Mouse (Mus musculus) forebrain, embryonic 12.5 days (tissue): ENCODE results near the gene Cnst. TPM values are rescaled to one million over a fixed set of nuclear protein-coding genes. Genes with fewer than 3 reads are reported as not detected.
A peak's percentile ranks its signal among the peaks of the same experiment; 100 is the strongest.

ENCODE experiments used
- ATAC-seq: fragments of 200-750 bp; cut with Nextera tagmentation; 2 replicates; pipeline ENCODE4 v1.8.0; 2017; ENCODE audit warnings: moderate TSS enrichment; ENCODE audit not compliant: low FRiP score
- H3K27ac ChIP-seq: fragments of 300-500 bp; sonication (generic); 2 replicates; pipeline ENCODE4 v1.5.1; 2016; ENCODE audit warnings: mild to moderate bottlenecking
- H3K27me3 ChIP-seq: fragments of 300-500 bp; sonication (generic); 2 replicates; pipeline ENCODE4 v1.6.1; 2016; ENCODE audit warnings: mild to moderate bottlenecking
- H3K36me3 ChIP-seq: fragments of 300-500 bp; sonication (generic); replicated peaks from 2 replicates; pipeline ENCODE4 v1.6.1; 2016; ENCODE audit warnings: mild to moderate bottlenecking
- H3K4me1 ChIP-seq: fragments of 300-500 bp; sonication (generic); 2 replicates; pipeline ENCODE4 v1.6.1; 2016
- H3K4me2 ChIP-seq: fragments of 300-500 bp; sonication (generic); 2 replicates; pipeline ENCODE4 v1.6.1; 2016; ENCODE audit warnings: mild to moderate bottlenecking, moderate library complexity
- H3K4me3 ChIP-seq: fragments of 300-500 bp; sonication (generic); replicated peaks from 2 replicates; pipeline ENCODE4 v1.5.1; 2016; ENCODE audit warnings: mild to moderate bottlenecking
- H3K9ac ChIP-seq: fragments of 300-500 bp; sonication (generic); 2 replicates; pipeline ENCODE4 v1.6.1; 2016; ENCODE audit warnings: mild to moderate bottlenecking
- H3K9me3 ChIP-seq: fragments of 300-500 bp; sonication (generic); 2 replicates; pipeline ENCODE4 v1.6.1; 2016
- WGBS: fragments of 180-500 bp; shearing (Covaris S2); methylation state at CpG from one replicate; pipeline ENCODE4 v1.1.7; 2016; 5-methylcytosine and 5-hydroxymethylcytosine counted together
- polyA plus RNA-seq: library from polyadenylated mRNA; unstranded; fragments of >200 nt; fragmentation: Nextera tagmentation; extraction: Ambion mirVana; gene quantifications from 2 replicates; pipeline ENCODE4 v1.2.1, GENCODE M21; 2016

The Cnst gene
- polyA plus RNA-seq, 1 experiment from 2014 or later: 26.9 TPM

DNA sequence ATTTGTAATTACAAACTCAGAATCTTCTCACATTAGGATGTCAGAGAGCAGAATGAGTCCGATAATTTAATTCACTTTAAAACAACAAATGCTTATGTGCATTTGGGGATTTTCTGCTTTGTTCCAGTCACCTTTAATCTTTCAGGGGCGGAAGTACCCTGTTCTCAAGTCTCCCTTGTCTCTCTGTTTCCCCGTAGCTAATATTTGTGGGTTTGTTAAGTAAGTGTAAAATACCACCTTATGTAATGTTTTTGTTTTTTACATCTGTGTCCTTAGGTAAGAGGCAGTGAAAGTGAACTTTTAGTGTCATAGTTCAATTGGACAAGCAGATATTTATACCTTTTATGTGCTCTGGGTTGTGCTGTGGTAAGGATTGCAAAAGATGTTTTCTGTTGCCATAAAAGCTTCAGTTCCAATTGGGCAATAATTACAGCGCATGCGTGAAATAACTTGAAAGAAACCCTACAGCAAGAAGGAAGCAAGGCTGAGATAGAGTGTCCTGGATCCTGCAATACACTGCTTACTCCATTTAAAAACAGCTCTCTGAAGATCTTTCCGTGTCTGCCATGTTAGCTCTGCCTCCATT lies 14.8 kb downstream of the Cnst start:
- H3K27me3 ChIP-seq: no peaks in the 10 kb centered on the region
- no peaks in the 10 kb centered on the region for H3K9me3 ChIP-seq
- peaks cover 7% of the 10 kb centered on the region; the same call in 1 of the 2 replicates for H3K4me1 ChIP-seq
- 90% methylated on average over 6 of the region's 6 CpGs for WGBS
- no peak overlapping the region for H3K9ac ChIP-seq
- no peaks in the 10 kb centered on the region for H3K36me3 ChIP-seq
- no peak overlapping the region for H3K4me3 ChIP-seq
- no peak overlapping the region for H3K4me2 ChIP-seq
- H3K27ac ChIP-seq: no peak overlapping the region
- ATAC-seq: no peak

GRCm38 (mm10) chr1:179563211-179563610 lies 17.0 kb downstream of the Cnst start:
- ATAC-seq: no peak
- H3K9me3 ChIP-seq: no peaks in the 10 kb centered on the region
- H3K9ac ChIP-seq: no peak overlapping the region
- H3K27ac ChIP-seq: no peak overlapping the region
- no peak overlapping the region for H3K4me3 ChIP-seq
- WGBS: 88% methylated on average over 4 of the region's 4 CpGs
- no peak overlapping the region for H3K4me2 ChIP-seq
- no peaks in the 10 kb centered on the region for H3K36me3 ChIP-seq
- H3K27me3 ChIP-seq: no peaks in the 10 kb centered on the region
- peaks cover 17% of the 10 kb centered on the region; the same call in 1 of the 2 replicates for H3K4me1 ChIP-seq

- no peak for ATAC-seq
- H3K27ac ChIP-seq: no peak overlapping the region
- H3K4me3 ChIP-seq: no peak overlapping the region
- H3K27me3 ChIP-seq: no peaks in the 10 kb centered on the region
- no peaks in the 10 kb centered on the region for H3K36me3 ChIP-seq
- 90% methylated on average over 5 of the region's 5 CpGs for WGBS
- no peaks in the 10 kb centered on the region for H3K9me3 ChIP-seq
- H3K4me1 ChIP-seq: peaks cover 17% of the 10 kb centered on the region; the same call in 1 of the 2 replicates
- H3K9ac ChIP-seq: no peak overlapping the region
- no peak overlapping the region for H3K4me2 ChIP-seq
Measured at GRCm38 (mm10) chr1:179563926-179564325, 17.8 kb downstream of the Cnst start.

- Histone ChIP-seq H3K9me3 (no peaks in the 10 kb centered on the region), H3K4me1 (peaks cover 21% of the 10 kb centered on the region), H3K27ac (peak overlapping the region; percentile 56; the same call in 1 of the 2 replicates), H3K36me3 (no peaks in the 10 kb centered on the region), H3K4me3 (no peak overlapping the region), H3K9ac (no peak overlapping the region), H3K4me2 (no peak overlapping the region), H3K27me3 (no peaks in the 10 kb centered on the region)
- 66% methylated on average over 7 of the region's 7 CpGs for WGBS
- no peak for ATAC-seq
Measured at GRCm38 (mm10) chr1:179567558-179567957, 21.4 kb downstream of the Cnst start.

GRCm38 (mm10) chr1:179568690-179569398 lies 22.7 kb downstream of the Cnst start:
- Histone ChIP-seq H3K4me1 (peaks cover 14% of the 10 kb centered on the region), H3K4me2 (no peak overlapping the region), H3K27ac (no peak overlapping the region), H3K9ac (no peak overlapping the region), H3K36me3 (no peaks in the 10 kb centered on the region), H3K9me3 (no peaks in the 10 kb centered on the region), H3K27me3 (no peaks in the 10 kb centered on the region), H3K4me3 (no peak overlapping the region)
- WGBS: 89% methylated on average over 4 of the region's 4 CpGs
- ATAC-seq: no peak

GRCm38 (mm10) chr1:179570482-179570881 lies 24.3 kb downstream of the Cnst start:
- H3K9ac ChIP-seq: no peak overlapping the region
- H3K4me1 ChIP-seq: peaks cover 14% of the 10 kb centered on the region
- H3K9me3 ChIP-seq: no peaks in the 10 kb centered on the region
- H3K4me2 ChIP-seq: no peak overlapping the region
- H3K27ac ChIP-seq: no peak overlapping the region
- ATAC-seq: no peak
- H3K4me3 ChIP-seq: no peak overlapping the region
- no peaks in the 10 kb centered on the region for H3K27me3 ChIP-seq
- no peaks in the 10 kb centered on the region for H3K36me3 ChIP-seq
- 96% methylated on average over 1 of the region's 1 CpGs for WGBS

GRCm38 (mm10) chr1:179571686-179572085 lies 25.5 kb downstream of the Cnst start:
- H3K4me1 ChIP-seq: peaks cover 14% of the 10 kb centered on the region
- no peaks in the 10 kb centered on the region for H3K27me3 ChIP-seq
- no peak overlapping the region for H3K4me2 ChIP-seq
- no peak for ATAC-seq
- H3K36me3 ChIP-seq: no peaks in the 10 kb centered on the region
- H3K27ac ChIP-seq: no peak overlapping the region
- H3K4me3 ChIP-seq: no peak overlapping the region
- H3K9ac ChIP-seq: no peak overlapping the region
- no peaks in the 10 kb centered on the region for H3K9me3 ChIP-seq
- WGBS: 84% methylated on average over 4 of the region's 4 CpGs

GRCm38 (mm10) chr1:179573650-179574206 lies 27.6 kb downstream of the Cnst start:
- H3K36me3 ChIP-seq: no peaks in the 10 kb centered on the region
- no peak overlapping the region for H3K27ac ChIP-seq
- H3K4me2 ChIP-seq: no peak overlapping the region
- ATAC-seq: no peak
- H3K4me3 ChIP-seq: no peak overlapping the region
- H3K9me3 ChIP-seq: no peaks in the 10 kb centered on the region
- 86% methylated on average over 6 of the region's 6 CpGs for WGBS
- H3K4me1 ChIP-seq: peaks cover 5% of the 10 kb centered on the region; the same call in 1 of the 2 replicates
- H3K27me3 ChIP-seq: no peaks in the 10 kb centered on the region
- no peak overlapping the region for H3K9ac ChIP-seq

DNA sequence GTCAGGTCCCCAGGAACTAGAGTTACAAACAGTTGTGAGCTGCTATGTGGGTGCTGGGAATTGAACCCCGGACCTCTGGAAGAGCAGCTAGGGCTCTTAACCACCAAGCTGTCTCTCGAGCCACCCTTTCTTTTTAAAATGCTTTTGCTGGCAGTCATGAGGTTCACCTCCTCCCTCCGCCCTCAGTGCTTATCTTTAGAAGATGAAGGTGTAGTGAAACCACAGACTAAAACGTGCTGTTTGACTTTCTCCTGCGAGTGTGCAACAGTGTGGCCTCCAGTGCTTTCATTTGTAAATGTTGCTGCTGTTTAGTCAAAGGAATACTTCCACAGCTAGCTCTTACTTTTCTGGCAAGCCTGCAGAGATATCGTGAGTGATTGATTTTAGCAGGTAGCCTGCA lies 32.5 kb downstream of the Cnst start:
- ATAC-seq: no peak
- no peak overlapping the region for H3K9ac ChIP-seq
- no peak overlapping the region for H3K4me2 ChIP-seq
- H3K27ac ChIP-seq: no peak overlapping the region
- 86% methylated on average over 6 of the region's 6 CpGs for WGBS
- H3K4me3 ChIP-seq: no peak overlapping the region
- H3K9me3 ChIP-seq: no peaks in the 10 kb centered on the region
- H3K4me1 ChIP-seq: no peaks in the 10 kb centered on the region
- no peaks in the 10 kb centered on the region for H3K27me3 ChIP-seq
- H3K36me3 ChIP-seq: peaks cover 11% of the 10 kb centered on the region; the same call in 1 of the 2 replicates

- 85% methylated on average over 8 of the region's 8 CpGs for WGBS
- H3K4me3 ChIP-seq: no peak overlapping the region
Measured at GRCm38 (mm10) chr1:179580200-179580599, 34.0 kb downstream of the Cnst start.

GRCm38 (mm10) chr1:179581422-179581821 lies 35.3 kb downstream of the Cnst start:
- 88% methylated on average over 10 of the region's 10 CpGs for WGBS
- Histone ChIP-seq H3K4me1 (peaks cover 1% of the 10 kb centered on the region), H3K4me2 (no peak overlapping the region), H3K27ac (no peak overlapping the region), H3K9me3 (no peaks in the 10 kb centered on the region), H3K27me3 (no peaks in the 10 kb centered on the region), H3K9ac (no peak overlapping the region), H3K36me3 (peaks cover 11% of the 10 kb centered on the region; the same call in 1 of the 2 replicates), H3K4me3 (no peak overlapping the region)
- no peak for ATAC-seq

More at GRCm38 (mm10) chr1:179580200-179580599, 34.0 kb downstream of the Cnst start:
- H3K9me3 ChIP-seq: no peaks in the 10 kb centered on the region
- no peak overlapping the region for H3K9ac ChIP-seq
- H3K36me3 ChIP-seq: peaks cover 11% of the 10 kb centered on the region; the same call in 1 of the 2 replicates
- no peak overlapping the region for H3K27ac ChIP-seq
- H3K4me1 ChIP-seq: no peaks in the 10 kb centered on the region
- H3K27me3 ChIP-seq: no peaks in the 10 kb centered on the region
- ATAC-seq: no peak
- no peak overlapping the region for H3K4me2 ChIP-seq

DNA sequence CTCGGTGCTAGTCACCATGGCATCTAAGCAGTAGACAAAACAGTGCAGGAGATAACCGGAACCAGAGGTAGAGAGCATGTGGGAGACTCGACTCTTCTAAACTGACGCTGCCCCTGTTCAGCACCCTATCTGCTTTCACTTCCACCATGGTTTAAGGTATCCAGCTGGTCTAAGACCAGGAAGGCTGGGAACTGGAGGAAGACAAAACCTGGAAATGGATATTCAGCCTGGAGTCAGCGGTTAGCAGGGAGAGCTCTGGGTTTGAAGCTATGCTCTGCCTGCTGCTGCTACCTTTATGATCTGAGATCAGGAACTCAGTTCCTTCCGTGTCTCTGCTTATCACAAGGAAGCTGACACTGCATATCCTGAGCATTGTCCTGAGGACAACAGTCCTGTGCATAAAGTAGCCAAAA lies 35.9 kb downstream of the Cnst start:
- 75% methylated on average over 6 of the region's 6 CpGs for WGBS
- no peak for ATAC-seq
- Histone ChIP-seq H3K9ac (no peak overlapping the region), H3K4me2 (no peak overlapping the region), H3K27ac (no peak overlapping the region), H3K4me1 (peaks cover 5% of the 10 kb centered on the region), H3K36me3 (peaks cover 11% of the 10 kb centered on the region; the same call in 1 of the 2 replicates), H3K4me3 (no peak overlapping the region), H3K27me3 (no peaks in the 10 kb centered on the region), H3K9me3 (no peaks in the 10 kb centered on the region)
